Mouse (Mus musculus) liver, adult (tissue): ENCODE measurements around the gene Dhx9.

Source experiments
- GATA4 ChIP-seq: IDR thresholded peaks from 2 replicates; pipeline ENCODE4 v1.6.1; 2014; ENCODE audit warnings: mild to moderate bottlenecking, low read length; ENCODE audit not compliant: insufficient replicate concordance

Gene Dhx9

DNA sequence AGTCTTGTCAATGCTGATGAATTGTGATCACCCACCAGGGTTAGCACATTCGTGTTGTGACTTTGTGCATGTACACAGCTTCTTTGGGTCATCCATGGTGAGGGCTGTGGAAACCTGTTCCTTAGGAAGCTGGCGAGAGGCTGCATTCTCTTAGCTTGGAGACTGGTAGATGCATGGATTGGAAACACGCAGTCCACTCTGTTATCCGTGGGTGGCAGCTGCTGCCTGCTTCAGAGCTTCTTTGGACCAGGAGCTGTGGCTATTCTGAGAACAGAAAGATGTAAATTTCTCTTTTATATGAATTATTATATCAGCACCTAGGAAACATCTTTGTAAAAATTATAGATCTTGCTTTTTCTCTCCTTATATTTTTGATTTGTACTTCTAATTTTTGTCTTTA lies 46.7 kb downstream of the Dhx9 start:
- no peak for TF ChIP-seq GATA4

DNA sequence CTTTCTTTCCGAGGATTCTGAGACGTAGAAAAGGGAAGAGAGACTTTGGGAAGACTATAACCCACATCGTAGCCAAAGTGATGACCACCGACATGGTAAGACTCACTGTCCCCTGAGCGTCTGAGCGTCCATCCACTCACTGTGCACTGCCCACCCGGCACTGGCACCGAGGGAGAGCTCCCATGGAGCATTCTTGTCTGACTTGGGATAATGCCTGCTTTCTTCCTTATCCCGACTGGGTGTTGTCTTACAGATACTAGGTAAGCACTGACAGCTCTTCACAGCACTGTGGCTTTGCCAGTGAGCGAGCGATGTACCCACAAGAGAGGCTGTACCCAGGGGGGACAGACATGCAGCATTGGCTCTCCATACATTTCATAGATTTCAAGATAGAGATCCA lies 49.9 kb downstream of the Dhx9 start:
- TF ChIP-seq GATA4 = no peak

- TF ChIP-seq GATA4 = no peak
Observed at GRCm38 (mm10) chr1:153433851-153434589, 53.4 kb downstream of the Dhx9 start.

- TF ChIP-seq GATA4 = no peak
Observed at GRCm38 (mm10) chr1:153432329-153432728, 55.1 kb downstream of the Dhx9 start.

GRCm38 (mm10) chr1:153431701-153432100 lies 55.8 kb downstream of the Dhx9 start:
- TF ChIP-seq GATA4 = no peak

DNA sequence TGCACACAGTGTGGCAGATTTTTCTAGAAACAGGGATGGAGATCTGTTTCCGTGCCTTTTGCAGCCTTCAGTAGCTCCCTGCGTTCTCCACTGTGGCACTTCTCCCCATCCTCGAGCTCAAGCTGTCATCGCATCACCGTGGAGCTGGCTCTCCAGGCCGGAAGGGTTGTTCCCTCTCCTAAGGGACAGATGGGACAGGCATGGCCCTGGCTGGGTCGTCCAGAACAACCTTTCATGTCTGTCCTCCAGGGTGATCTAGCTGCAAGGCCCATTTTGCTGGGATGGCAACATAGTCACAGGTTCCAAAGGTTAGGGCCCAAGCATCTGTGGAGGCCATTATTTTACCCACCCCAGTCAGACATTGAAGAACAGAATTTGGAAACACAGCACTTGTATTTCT lies 56.3 kb downstream of the Dhx9 start:
- TF ChIP-seq GATA4 = no peak

GRCm38 (mm10) chr1:153424770-153425584 lies 62.5 kb downstream of the Dhx9 start, which contains the start of gene Shcbp1l:
Gene Shcbp1l, plus strand, starts transcription at chr1:153425162.
- no peak for TF ChIP-seq GATA4

DNA sequence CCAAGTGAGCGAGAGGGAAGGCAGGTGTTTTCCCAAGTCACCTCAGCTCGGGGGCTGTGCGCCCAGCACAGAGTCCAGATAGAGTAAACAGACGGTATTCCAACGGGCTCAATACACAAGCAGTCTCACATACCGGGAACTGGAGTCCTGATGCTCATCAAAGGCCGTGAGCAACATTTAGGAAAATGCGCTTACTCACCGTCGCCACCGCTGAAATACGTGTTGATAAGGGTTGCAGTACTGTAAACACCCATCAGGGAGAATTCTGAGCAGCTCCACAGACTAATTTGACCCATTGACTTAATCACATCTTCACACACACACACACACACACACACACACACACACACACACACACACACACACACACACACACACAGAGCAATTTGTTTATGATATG lies 63.2 kb downstream of the Dhx9 start:
- no peak for TF ChIP-seq GATA4

GRCm38 (mm10) chr1:153414962-153415361 lies 72.5 kb downstream of the Dhx9 start:
- no peak for TF ChIP-seq GATA4

DNA sequence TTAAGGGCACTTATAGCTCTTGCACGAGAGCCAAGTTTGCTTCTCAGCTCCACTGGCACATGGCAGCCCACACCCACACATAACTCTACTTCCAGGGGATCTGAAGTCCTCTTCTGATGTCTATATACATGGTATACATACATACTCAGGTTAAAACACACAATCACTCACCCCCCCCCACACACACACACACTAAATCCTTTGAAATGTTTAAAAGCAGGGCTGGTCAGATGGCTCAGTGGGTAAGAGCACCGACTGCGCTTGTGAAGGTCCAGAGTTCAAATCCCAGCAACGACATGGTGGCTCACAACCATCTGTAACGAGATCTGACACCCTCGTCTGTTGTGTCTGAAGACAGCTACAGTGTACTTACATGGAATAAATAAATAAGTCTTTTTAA lies 75.7 kb downstream of the Dhx9 start:
- TF ChIP-seq GATA4 = no peak
